Mouse (Mus musculus): ENCODE data around the gene Smap2.

GRCm38 (mm10) chr4:120974711-120975427 lies 42.2 kb downstream of the Smap2 start:
- TF ChIP-seq POLR2A (IDR thresholded peaks at IDR 0.05; ENCODE audit: low read depth, low read length) (no peak), CTCF (conservative IDR thresholded peaks at IDR 0.05; ENCODE audit: insufficient read depth, insufficient read length, low read depth, low read length) (no peak)
